Mouse (Mus musculus) embryonic facial prominence, embryonic 13.5 days (tissue): ENCODE data around the gene C9. TPM values are rescaled to one million over a fixed set of nuclear protein-coding genes. Genes with fewer than 3 reads are reported as not detected.

Source experiments
- ATAC-seq: fragments of 200-750 bp; cut with Nextera tagmentation; 2 replicates; pipeline ENCODE4 v1.8.0; 2017; ENCODE audit warnings: low read depth; ENCODE audit not compliant: insufficient number of reproducible peaks, insufficient read depth, low FRiP score, low TSS enrichment
- H3K27ac ChIP-seq: fragments of 300-500 bp; sonication (generic); 2 replicates; pipeline ENCODE4 v1.5.1; 2015; ENCODE audit warnings: moderate library complexity, mild to moderate bottlenecking, inconsistent platforms
- H3K27me3 ChIP-seq: fragments of 300-500 bp; sonication (generic); 2 replicates; pipeline ENCODE4 v1.6.1; 2015; ENCODE audit warnings: mild to moderate bottlenecking, inconsistent platforms
- H3K36me3 ChIP-seq: fragments of 300-500 bp; sonication (generic); 2 replicates; pipeline ENCODE4 v1.6.1; 2015; ENCODE audit warnings: mild to moderate bottlenecking, inconsistent platforms
- H3K4me1 ChIP-seq: fragments of 300-500 bp; sonication (generic); 2 replicates; pipeline ENCODE4 v1.6.1; 2015; ENCODE audit warnings: inconsistent platforms
- H3K4me2 ChIP-seq: fragments of 300-500 bp; sonication (generic); 2 replicates; pipeline ENCODE4 v1.6.1; 2015; ENCODE audit warnings: moderate library complexity, mild to moderate bottlenecking, inconsistent platforms
- H3K4me3 ChIP-seq: fragments of 300-500 bp; sonication (generic); 2 replicates; pipeline ENCODE4 v1.5.1; 2015; ENCODE audit warnings: mild to moderate bottlenecking, inconsistent platforms
- H3K9ac ChIP-seq: fragments of 300-500 bp; sonication (generic); 2 replicates; pipeline ENCODE4 v1.6.1; 2015; ENCODE audit warnings: mild to moderate bottlenecking, inconsistent platforms
- H3K9me3 ChIP-seq: fragments of 300-500 bp; sonication (generic); 2 replicates; pipeline ENCODE4 v1.6.1; 2016; ENCODE audit warnings: inconsistent platforms
- WGBS: fragments of 180-500 bp; shearing (Covaris S2); methylation state at CpG from one replicate; pipeline ENCODE4 v1.1.7; 2015; ENCODE audit warnings: mixed read lengths; 5-methylcytosine and 5-hydroxymethylcytosine counted together
- polyA plus RNA-seq: library from polyadenylated mRNA; unstranded; fragments of >200 nt; fragmentation: Nextera tagmentation; extraction: Ambion mirVana; gene quantifications from 2 replicates; pipeline ENCODE4 v1.2.1, GENCODE M21; 2015

The C9 gene
- polyA plus RNA-seq, 1 experiment from 2014 or later: not detected

DNA sequence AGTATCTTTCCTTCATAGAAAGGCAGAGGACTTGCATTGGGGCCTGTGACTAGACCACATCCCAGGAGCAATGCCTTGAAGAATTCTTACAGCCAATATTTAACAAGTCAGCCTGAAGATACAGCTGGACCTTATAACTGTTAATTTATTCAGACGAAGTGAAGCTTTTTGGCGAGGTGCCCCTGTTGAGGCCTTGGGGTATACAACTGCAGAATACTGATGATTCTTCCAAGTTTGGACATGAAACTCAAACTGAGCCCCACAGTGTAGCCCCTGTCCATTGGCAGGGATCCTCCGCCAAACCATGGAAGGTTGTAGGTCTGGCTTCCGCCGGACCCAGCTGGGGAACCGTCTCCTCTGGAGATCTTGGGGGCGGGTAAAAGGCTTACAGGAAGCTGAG, 12.7 kb upstream of the C9 start:
- 77% methylated on average over 7 of the region's 7 CpGs for WGBS
- Histone ChIP-seq H3K27ac (peak overlapping the region; percentile 23; the same call in 1 of the 2 replicates), H3K36me3 (peaks cover 69% of the 10 kb centered on the region), H3K27me3 (no peaks in the 10 kb centered on the region), H3K4me3 (no peak overlapping the region), H3K9me3 (no peaks in the 10 kb centered on the region), H3K9ac (no peak overlapping the region), H3K4me2 (no peak overlapping the region), H3K4me1 (0 out of 2 replicates have a peak, but pooled peaks cover 6% of the 10 kb centered on the region)
- no peak for ATAC-seq

DNA sequence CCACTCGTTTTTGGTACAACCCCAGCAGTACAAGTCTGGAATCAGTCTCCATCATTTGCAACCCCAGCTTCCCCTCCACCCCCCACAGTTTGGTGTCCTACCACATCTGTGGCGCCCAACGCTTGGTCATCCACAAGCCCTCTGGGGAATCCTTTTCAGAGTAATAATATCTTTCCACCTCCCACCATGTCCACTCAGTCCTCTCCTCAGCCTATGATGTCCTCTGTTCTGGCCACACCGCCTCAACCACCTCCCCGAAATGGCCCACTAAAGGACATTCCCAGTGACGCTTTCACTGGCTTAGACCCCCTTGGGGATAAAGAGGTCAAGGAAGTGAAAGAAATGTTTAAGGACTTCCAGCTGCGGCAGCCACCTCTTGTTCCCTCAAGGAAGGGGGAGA, 9.8 kb upstream of the C9 start:
- WGBS: 76% methylated on average over 7 of the region's 7 CpGs
- no peak overlapping the region for H3K4me3 ChIP-seq
- H3K9ac ChIP-seq: no peak overlapping the region
- H3K36me3 ChIP-seq: peaks cover 67% of the 10 kb centered on the region
- H3K27me3 ChIP-seq: no peaks in the 10 kb centered on the region
- H3K9me3 ChIP-seq: no peaks in the 10 kb centered on the region
- no peak for ATAC-seq
- no peak overlapping the region for H3K4me2 ChIP-seq
- H3K27ac ChIP-seq: no peak overlapping the region
- 0 out of 2 replicates have a peak, but pooled peaks cover 3% of the 10 kb centered on the region for H3K4me1 ChIP-seq

DNA sequence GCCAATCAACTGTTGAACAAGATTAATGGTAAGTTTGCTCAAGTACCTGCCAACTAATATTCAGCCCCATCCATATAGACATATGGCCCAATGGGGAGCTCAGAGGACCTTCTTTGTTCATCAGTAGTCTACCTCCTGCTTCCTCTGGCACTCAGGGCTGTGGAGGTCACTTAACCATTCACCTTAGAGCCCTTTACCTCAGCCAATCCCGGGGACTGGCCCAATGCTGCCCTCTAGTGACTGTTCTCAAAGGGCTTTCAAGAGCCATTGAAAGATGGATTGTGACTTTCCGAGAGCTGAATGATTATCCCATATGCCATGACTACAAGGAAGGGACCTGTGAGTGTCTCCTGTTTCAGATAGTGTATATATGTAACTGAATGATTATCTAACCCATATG, 9.4 kb upstream of the C9 start:
- no peak overlapping the region for H3K4me2 ChIP-seq
- no peaks in the 10 kb centered on the region for H3K9me3 ChIP-seq
- no peak overlapping the region for H3K27ac ChIP-seq
- 0 out of 2 replicates have a peak, but pooled peaks cover 3% of the 10 kb centered on the region for H3K4me1 ChIP-seq
- no peak overlapping the region for H3K9ac ChIP-seq
- WGBS: 55% methylated on average over 2 of the region's 2 CpGs
- H3K36me3 ChIP-seq: peaks cover 63% of the 10 kb centered on the region
- H3K4me3 ChIP-seq: no peak overlapping the region
- no peak for ATAC-seq
- H3K27me3 ChIP-seq: no peaks in the 10 kb centered on the region

DNA sequence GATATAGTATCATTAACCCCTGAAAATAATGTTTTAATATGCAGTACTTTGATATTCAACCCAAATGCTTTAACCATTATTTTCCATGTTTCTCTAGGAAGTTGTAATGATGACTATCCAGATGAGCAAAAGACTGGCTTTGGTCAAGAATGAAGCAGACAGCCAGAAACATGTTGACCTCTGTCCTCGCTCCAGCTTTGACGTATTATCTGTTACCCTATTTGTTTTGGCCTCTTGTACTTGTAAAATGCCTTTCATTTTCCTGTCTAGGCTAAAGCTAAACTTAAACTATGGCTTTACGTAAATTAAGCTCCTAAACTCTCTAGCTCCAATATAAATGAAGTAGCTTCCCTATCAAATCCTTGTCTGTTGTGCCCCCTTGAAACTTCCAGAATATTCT, 6.4 kb upstream of the C9 start:
- H3K9me3 ChIP-seq: no peaks in the 10 kb centered on the region
- H3K4me3 ChIP-seq: no peak overlapping the region
- no peaks in the 10 kb centered on the region for H3K27me3 ChIP-seq
- H3K9ac ChIP-seq: no peak overlapping the region
- ATAC-seq: no peak
- no peak overlapping the region for H3K4me2 ChIP-seq
- 89% methylated on average over 3 of the region's 3 CpGs for WGBS
- peaks cover 44% of the 10 kb centered on the region for H3K36me3 ChIP-seq
- no peak overlapping the region for H3K27ac ChIP-seq
- H3K4me1 ChIP-seq: no peaks in the 10 kb centered on the region

DNA sequence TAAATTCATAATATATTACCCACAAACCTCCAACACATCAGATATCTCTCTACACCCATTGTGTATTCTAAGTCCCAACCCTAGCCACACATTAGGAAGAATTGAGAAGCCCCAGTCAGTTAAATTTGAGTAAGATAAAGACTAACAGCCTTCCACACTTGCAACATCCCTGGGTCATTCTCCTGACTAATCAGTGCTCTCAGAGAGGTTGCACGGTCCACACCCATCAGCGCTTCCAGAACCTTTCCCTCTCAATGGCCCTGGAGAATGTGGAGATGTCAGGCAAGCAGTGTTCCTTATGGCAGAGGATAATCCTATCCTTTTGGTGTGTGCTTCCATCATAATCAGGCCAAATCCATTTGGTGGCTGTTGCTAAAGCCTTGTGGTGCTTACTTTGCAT, 675 bp upstream of the C9 start:
- ATAC-seq: no peak
- Histone ChIP-seq H3K9me3 (no peaks in the 10 kb centered on the region), H3K4me2 (no peak overlapping the region), H3K4me3 (no peak overlapping the region), H3K27me3 (no peaks in the 10 kb centered on the region), H3K4me1 (0 out of 2 replicates have a peak, but pooled peaks cover 7% of the 10 kb centered on the region), H3K36me3 (0 out of 2 replicates have a peak, but pooled peaks cover 2% of the 10 kb centered on the region), H3K9ac (no peak overlapping the region), H3K27ac (no peak overlapping the region)
- 86% methylated on average over 2 of the region's 2 CpGs for WGBS

DNA sequence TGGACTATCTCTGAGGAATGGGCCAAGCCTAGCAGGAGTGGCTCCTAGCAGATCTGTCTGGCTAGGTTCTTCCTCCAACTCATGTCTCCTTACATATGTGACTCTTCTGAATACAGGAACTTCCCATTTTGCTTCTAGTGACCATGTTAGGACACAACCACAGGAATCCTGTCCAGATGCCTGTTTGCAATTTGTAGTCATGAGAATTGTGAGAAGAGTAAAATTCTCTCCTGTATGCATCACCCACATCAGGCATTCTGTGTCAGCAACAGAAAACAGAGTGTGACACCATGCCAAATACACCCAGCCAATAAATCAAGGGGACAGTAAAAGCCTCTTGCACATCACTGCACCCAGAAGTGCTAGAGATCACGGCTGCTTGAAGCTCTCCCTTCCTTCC, 1.1 kb downstream of the C9 start:
- H3K9me3 ChIP-seq: no peaks in the 10 kb centered on the region
- H3K27ac ChIP-seq: no peak overlapping the region
- WGBS: 75% methylated on average over 1 of the region's 1 CpGs
- H3K4me1 ChIP-seq: 0 out of 2 replicates have a peak, but pooled peaks cover 7% of the 10 kb centered on the region
- H3K4me2 ChIP-seq: no peak overlapping the region
- no peak for ATAC-seq
- no peaks in the 10 kb centered on the region for H3K36me3 ChIP-seq
- H3K27me3 ChIP-seq: no peaks in the 10 kb centered on the region
- H3K9ac ChIP-seq: no peak overlapping the region
- no peak overlapping the region for H3K4me3 ChIP-seq

DNA sequence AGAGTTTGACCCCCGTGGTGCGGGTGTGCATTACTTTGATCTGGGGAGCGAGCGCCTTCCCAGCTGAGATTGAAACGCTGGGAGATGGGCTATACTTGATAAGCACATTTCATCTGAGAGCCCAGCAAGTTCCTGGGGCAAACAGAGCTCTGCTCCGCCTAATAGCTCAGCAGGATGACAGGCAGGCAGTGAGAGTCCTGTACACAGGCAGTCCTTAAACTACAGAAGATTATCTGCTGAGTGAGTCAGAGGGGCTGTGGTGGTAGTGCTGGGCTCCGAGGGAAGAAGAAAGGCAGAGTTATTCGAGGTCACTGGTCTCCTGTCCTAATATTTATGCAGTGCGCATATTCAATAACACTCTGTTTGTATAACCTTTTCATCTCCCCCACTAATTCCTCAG, 3.8 kb downstream of the C9 start:
- no peaks in the 10 kb centered on the region for H3K36me3 ChIP-seq
- WGBS: 39% methylated on average over 9 of the region's 9 CpGs
- 0 out of 2 replicates have a peak overlapping the region, but pooled peaks have one; percentile 27 for H3K9ac ChIP-seq
- H3K27ac ChIP-seq: no peak overlapping the region
- ATAC-seq: no peak
- 0 out of 2 replicates have a peak overlapping the region, but pooled peaks have one; percentile 18 for H3K4me2 ChIP-seq
- no peaks in the 10 kb centered on the region for H3K9me3 ChIP-seq
- H3K4me3 ChIP-seq: no peak overlapping the region
- no peaks in the 10 kb centered on the region for H3K27me3 ChIP-seq
- H3K4me1 ChIP-seq: 0 out of 2 replicates have a peak, but pooled peaks cover 7% of the 10 kb centered on the region

DNA sequence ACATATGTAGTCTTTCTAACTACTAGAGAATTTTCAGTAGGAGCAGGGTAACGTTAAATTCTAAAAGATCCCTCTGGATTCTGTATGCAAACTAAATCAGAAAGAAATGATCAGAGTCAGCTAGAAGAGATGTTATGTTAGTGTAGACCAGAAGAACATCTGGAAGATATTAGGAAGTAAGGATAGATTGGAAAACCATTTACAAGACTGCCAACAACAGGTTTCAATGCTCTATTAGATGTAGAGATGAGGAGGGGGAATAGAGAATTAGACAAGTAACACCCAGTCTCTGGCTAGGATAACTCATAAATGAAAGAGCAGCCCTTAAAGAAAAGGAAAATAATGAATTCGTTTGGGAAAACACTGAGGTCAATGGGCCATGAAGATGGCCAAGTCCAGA, 9.3 kb downstream of the C9 start:
- H3K27ac ChIP-seq: no peak overlapping the region
- no peaks in the 10 kb centered on the region for H3K36me3 ChIP-seq
- no peak overlapping the region for H3K4me3 ChIP-seq
- no peak overlapping the region for H3K4me2 ChIP-seq
- H3K27me3 ChIP-seq: no peaks in the 10 kb centered on the region
- ATAC-seq: no peak
- H3K9ac ChIP-seq: no peak overlapping the region
- no peaks in the 10 kb centered on the region for H3K9me3 ChIP-seq
- H3K4me1 ChIP-seq: no peaks in the 10 kb centered on the region
- WGBS: 28% methylated on average over 2 of the region's 2 CpGs

DNA sequence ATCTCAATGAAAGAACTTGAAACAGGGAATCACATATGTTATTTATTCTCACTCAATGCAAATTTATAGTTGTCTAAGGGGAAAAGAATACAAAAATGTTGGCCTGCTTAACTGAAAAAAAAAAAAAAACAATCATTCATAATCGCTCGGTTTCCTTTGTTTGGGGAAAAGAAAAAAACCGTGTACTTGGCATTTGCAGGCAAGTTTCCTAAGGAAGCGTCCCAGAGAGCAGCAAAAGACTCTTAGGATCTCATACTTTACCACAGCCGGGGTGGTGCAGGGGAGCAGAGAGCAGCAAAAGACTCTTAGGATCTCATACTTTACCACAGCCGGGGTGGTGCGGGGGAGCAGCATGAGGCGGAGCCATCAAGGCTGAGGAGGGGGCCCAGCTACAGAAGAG, 16.3 kb downstream of the C9 start:
- H3K4me2 ChIP-seq: no peak overlapping the region
- H3K4me1 ChIP-seq: 0 out of 2 replicates have a peak, but pooled peaks cover 2% of the 10 kb centered on the region
- ATAC-seq: no peak
- no peak overlapping the region for H3K9ac ChIP-seq
- no peaks in the 10 kb centered on the region for H3K27me3 ChIP-seq
- no peaks in the 10 kb centered on the region for H3K9me3 ChIP-seq
- H3K4me3 ChIP-seq: no peak overlapping the region
- 41% methylated on average over 8 of the region's 8 CpGs for WGBS
- no peak overlapping the region for H3K27ac ChIP-seq
- H3K36me3 ChIP-seq: no peaks in the 10 kb centered on the region

DNA sequence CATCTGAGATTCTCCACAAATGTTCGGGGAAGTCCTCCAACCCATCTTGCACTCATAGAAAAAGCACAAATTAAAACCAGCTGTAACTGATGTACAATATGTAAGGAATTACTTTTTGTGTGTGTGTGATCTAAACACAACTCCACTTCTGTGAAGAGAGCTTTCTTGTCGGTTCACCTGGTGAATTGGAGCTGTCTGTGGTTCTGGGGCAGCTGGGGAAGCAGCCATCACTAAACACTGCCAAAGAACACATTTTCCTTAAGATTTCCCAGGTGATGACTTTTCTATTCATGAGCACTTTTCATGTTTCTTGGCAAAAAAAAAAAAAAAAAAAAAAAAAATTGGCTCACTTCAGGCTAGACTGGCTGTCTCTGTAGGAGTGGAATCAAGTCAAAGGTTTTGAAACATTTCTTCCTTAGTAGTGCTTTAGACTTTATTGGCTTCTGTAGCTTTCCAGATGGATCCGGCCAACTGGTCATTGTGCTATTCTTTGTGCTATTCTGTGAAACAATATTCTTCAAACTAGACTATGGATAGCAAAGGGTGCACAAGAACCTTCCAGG, 18.3 kb downstream of the C9 start:
- H3K27ac ChIP-seq: no peak overlapping the region
- WGBS: 50% methylated on average over 3 of the region's 3 CpGs
- no peaks in the 10 kb centered on the region for H3K9me3 ChIP-seq
- no peaks in the 10 kb centered on the region for H3K27me3 ChIP-seq
- H3K36me3 ChIP-seq: no peaks in the 10 kb centered on the region
- no peak for ATAC-seq
- H3K4me3 ChIP-seq: no peak overlapping the region
- no peak overlapping the region for H3K9ac ChIP-seq
- H3K4me1 ChIP-seq: peaks cover 9% of the 10 kb centered on the region
- no peak overlapping the region for H3K4me2 ChIP-seq

DNA sequence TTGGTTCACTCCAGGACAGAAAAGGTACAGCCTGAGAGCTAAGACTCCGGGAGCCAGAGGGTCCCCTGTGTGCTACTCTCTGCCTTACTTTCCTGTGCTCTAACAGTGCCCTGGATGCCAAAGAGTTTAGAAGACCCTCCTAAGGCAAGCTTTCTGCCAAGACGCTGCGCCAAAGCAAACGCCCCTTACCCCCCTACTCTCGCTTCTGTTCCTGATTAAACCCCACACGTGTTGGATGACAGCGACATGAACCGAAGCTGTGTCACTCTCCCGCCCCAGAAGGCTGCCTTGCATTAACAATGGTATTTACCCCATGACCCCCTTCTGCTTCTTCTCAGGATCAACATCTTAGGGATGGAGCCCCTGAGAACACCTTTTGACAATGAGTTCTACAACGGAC, 21.9 kb downstream of the C9 start:
- WGBS: 25% methylated on average over 10 of the region's 10 CpGs
- H3K4me1 ChIP-seq: peaks cover 7% of the 10 kb centered on the region
- H3K4me3 ChIP-seq: peak overlapping the region; percentile 9; the same call in 1 of the 2 replicates

DNA sequence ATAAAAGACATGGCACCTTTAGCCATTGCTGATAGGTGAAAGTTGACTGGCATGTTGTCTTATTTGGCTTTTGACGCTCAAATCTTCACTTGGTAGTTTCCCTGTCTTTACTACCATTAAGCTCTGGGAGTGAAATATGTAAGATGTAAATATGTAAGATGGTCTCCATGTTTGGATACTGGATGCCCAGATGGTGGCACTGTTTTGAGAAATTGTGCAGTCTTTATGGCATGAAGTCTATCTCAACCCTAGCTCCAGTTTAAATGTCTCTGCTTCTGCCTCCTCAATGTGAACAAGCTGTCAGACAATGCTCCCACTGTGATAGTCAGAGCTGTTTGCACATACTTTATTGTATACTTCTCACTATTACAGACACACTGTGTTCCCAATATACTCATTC, 23.7 kb downstream of the C9 start:
- H3K4me1 ChIP-seq: peaks cover 7% of the 10 kb centered on the region
- H3K36me3 ChIP-seq: no peaks in the 10 kb centered on the region
- no peak for ATAC-seq
- WGBS: 92% methylated on average over 1 of the region's 1 CpGs
- no peak overlapping the region for H3K27ac ChIP-seq
- H3K9ac ChIP-seq: no peak overlapping the region
- no peaks in the 10 kb centered on the region for H3K9me3 ChIP-seq
- H3K4me3 ChIP-seq: no peak overlapping the region
- no peaks in the 10 kb centered on the region for H3K27me3 ChIP-seq
- no peak overlapping the region for H3K4me2 ChIP-seq

More for the DNA sequence above, 21.9 kb downstream of the C9 start:
- no peak for ATAC-seq
- H3K9me3 ChIP-seq: no peaks in the 10 kb centered on the region
- H3K27ac ChIP-seq: no peak overlapping the region
- H3K4me2 ChIP-seq: peak overlapping the region; percentile 43
- no peaks in the 10 kb centered on the region for H3K27me3 ChIP-seq
- H3K9ac ChIP-seq: no peak overlapping the region
- no peaks in the 10 kb centered on the region for H3K36me3 ChIP-seq
